Mouse (Mus musculus) liver, postnatal 0 days (tissue): ENCODE measurements around the gene Klhl36.

Experiments used
- CTCF ChIP-seq: sonication (generic); IDR thresholded peaks from 2 replicates; pipeline ENCODE4 v1.5.1; 2016; ENCODE audit warnings: antibody characterized with exemption, low read depth
- EP300 ChIP-seq: IDR thresholded peaks from 2 replicates; pipeline ENCODE4 v1.6.1; 2016; ENCODE audit warnings: antibody characterized with exemption, low read depth, mild to moderate bottlenecking

GRCm38 (mm10) chr8:119873181-119873580 is 11.1 kb downstream of the Klhl36 start:
- no peak for TF ChIP-seq EP300
- no peak for TF ChIP-seq CTCF
